Mouse (Mus musculus) midbrain, embryonic 16.5 days (tissue): ENCODE results near the gene Vwce. TPM values are rescaled to one million over a fixed set of nuclear protein-coding genes. Genes with fewer than 3 reads are reported as not detected.

Experiments used
- ATAC-seq: fragments of 200-750 bp; cut with Nextera tagmentation; 2 replicates; pipeline ENCODE4 v1.8.0; 2017; ENCODE audit warnings: moderate TSS enrichment
- H3K27ac ChIP-seq: fragments of 300-500 bp; sonication (generic); 2 replicates; pipeline ENCODE4 v1.5.1; 2014; ENCODE audit warnings: mild to moderate bottlenecking, low read length, mixed read lengths
- H3K27me3 ChIP-seq: fragments of 300-500 bp; sonication (generic); 2 replicates; pipeline ENCODE4 v1.6.1; 2014; ENCODE audit warnings: low read depth, low read length, mixed read lengths; ENCODE audit not compliant: control insufficient read depth, insufficient read depth
- H3K36me3 ChIP-seq: fragments of 300-500 bp; sonication (generic); 2 replicates; pipeline ENCODE4 v1.6.1; 2014; ENCODE audit warnings: mild to moderate bottlenecking, low read length, moderate library complexity, mixed read lengths; ENCODE audit not compliant: control insufficient read depth, insufficient read depth
- H3K4me1 ChIP-seq: fragments of 300-500 bp; sonication (generic); 2 replicates; pipeline ENCODE4 v1.6.1; 2014; ENCODE audit warnings: mild to moderate bottlenecking, low read length, mixed read lengths; ENCODE audit not compliant: control insufficient read depth, insufficient read depth
- H3K4me2 ChIP-seq: fragments of 300-500 bp; sonication (generic); 2 replicates; pipeline ENCODE4 v1.6.1; 2014; ENCODE audit warnings: mild to moderate bottlenecking, low read length, mixed read lengths
- H3K4me3 ChIP-seq: fragments of 300-500 bp; sonication (generic); 2 replicates; pipeline ENCODE4 v1.5.1; 2014; ENCODE audit warnings: low read depth, mild to moderate bottlenecking, low read length, moderate library complexity, mixed read lengths
- H3K9ac ChIP-seq: fragments of 300-500 bp; sonication (generic); 2 replicates; pipeline ENCODE4 v1.6.1; 2014; ENCODE audit warnings: low read depth, low read length, mixed read lengths
- H3K9me3 ChIP-seq: fragments of 300-500 bp; sonication (generic); replicated peaks from 2 replicates; pipeline ENCODE4 v1.6.1; 2014; ENCODE audit warnings: mild to moderate bottlenecking, low read length, mixed read lengths; ENCODE audit not compliant: control insufficient read depth, poor library complexity, severe bottlenecking
- WGBS: fragments of 180-500 bp; shearing (Covaris S2); extraction: QIAGEN DNeasy Blood & Tissue Kit; methylation state at CpG from one replicate; pipeline ENCODE4 v1.1.7; 2014; 5-methylcytosine and 5-hydroxymethylcytosine counted together
- polyA plus RNA-seq: library from polyadenylated mRNA; unstranded; fragments of >200 nt; fragmentation: Nextera tagmentation; extraction: Ambion mirVana; gene quantifications from 2 replicates; pipeline ENCODE4 v1.2.1, GENCODE M21; 2015

Vwce gene
- polyA plus RNA-seq, 1 experiment from 2014 or later: 2.0 TPM

DNA sequence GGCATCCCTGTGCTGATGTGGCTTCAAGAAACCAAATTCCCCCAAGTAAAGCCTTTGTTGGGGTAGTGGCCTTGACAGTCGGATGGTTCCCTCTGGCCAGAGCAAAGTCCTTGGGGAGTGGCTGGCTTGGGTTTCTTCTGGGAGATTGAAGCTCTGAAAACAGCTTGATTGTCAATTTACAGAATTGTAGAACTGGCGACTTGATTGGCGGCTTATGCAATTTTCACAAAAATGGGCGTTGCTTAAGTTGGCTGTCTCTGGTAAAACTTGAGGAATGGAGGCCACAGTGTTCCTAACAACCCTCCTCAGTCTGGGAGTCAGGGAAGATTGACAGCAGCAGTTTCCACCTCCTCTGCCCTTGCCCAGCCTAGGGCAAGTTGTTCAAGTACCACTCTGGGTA lies 58.3 kb downstream of the Vwce start:
- ATAC-seq: no peak
- peaks cover 56% of the 10 kb centered on the region for H3K4me1 ChIP-seq
- H3K9me3 ChIP-seq: no peaks in the 10 kb centered on the region
- no peaks in the 10 kb centered on the region for H3K36me3 ChIP-seq
- H3K4me3 ChIP-seq: no peak overlapping the region
- H3K27ac ChIP-seq: no peak overlapping the region
- WGBS: 92% methylated on average over 4 of the region's 4 CpGs
- no peaks in the 10 kb centered on the region for H3K27me3 ChIP-seq
- H3K9ac ChIP-seq: no peak overlapping the region
- H3K4me2 ChIP-seq: no peak overlapping the region

DNA sequence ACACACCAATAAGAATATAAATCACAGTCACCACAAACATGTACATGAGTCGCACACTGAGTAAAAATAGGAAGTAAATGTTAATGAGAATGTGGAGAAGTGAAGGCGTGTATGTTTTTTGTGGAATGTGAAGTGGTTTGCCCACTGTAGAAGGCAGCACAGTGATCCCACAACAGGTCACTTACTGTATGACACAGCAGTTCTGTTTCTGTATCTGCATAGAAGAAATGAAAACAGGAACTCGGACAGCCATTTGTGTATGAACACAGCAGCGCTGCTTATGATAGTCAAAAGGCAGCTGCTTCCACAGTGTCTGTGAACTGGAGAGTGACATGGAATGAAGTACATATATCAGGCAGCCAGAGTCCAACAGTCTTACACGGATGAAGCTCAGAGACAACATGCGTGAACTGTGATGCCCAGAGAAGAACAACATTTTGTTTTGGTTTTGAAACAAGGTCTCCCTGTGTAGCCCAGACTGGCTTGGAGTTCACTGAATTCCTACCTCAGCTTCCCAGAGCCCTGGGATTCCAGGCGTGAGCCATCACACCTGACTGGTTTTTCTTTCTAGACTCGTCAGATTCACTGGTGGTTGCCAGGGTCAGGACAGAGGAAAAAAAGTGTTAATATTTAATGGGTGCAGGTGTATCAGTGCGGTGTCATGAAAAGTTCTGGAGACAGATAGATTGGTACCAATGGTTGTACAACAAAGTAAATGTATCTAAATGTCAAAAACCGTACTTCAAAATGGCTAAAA lies 60.1 kb downstream of the Vwce start:
- H3K4me1 ChIP-seq: peaks cover 64% of the 10 kb centered on the region
- WGBS: 87% methylated on average over 10 of the region's 10 CpGs
- ATAC-seq: no peak
- H3K9me3 ChIP-seq: no peaks in the 10 kb centered on the region
- no peak overlapping the region for H3K9ac ChIP-seq
- H3K4me2 ChIP-seq: no peak overlapping the region
- no peaks in the 10 kb centered on the region for H3K36me3 ChIP-seq
- H3K27me3 ChIP-seq: no peaks in the 10 kb centered on the region
- no peak overlapping the region for H3K27ac ChIP-seq
- H3K4me3 ChIP-seq: no peak overlapping the region

DNA sequence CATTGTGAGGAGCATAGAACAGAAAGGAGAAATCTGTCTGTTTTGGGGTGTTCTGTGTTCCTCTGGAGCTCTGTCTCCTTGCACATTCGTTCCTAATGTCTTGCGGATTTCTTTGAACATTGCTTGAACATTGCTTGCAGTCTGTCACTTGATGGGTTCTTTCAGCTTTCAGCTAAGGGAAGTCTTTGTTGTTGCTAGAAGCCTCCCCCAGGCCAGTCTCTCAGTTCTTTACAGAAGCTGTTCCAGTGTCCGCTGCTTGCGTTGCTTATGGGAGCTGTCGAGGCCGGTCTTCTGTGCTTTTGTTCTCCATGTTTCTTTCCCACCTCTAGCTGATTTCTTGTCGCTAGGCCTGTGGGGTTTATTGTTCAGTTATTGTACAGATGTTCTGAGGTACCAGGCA lies 61.8 kb downstream of the Vwce start:
- no peak for ATAC-seq
- no peaks in the 10 kb centered on the region for H3K36me3 ChIP-seq
- peaks cover 62% of the 10 kb centered on the region for H3K4me1 ChIP-seq
- no peak overlapping the region for H3K9ac ChIP-seq
- peak overlapping the region; percentile 31 for H3K27ac ChIP-seq
- H3K9me3 ChIP-seq: no peaks in the 10 kb centered on the region
- no peak overlapping the region for H3K4me3 ChIP-seq
- no peaks in the 10 kb centered on the region for H3K27me3 ChIP-seq
- H3K4me2 ChIP-seq: no peak overlapping the region; the same call in 1 of the 2 replicates
- WGBS: 14% methylated on average over 7 of the region's 7 CpGs

DNA sequence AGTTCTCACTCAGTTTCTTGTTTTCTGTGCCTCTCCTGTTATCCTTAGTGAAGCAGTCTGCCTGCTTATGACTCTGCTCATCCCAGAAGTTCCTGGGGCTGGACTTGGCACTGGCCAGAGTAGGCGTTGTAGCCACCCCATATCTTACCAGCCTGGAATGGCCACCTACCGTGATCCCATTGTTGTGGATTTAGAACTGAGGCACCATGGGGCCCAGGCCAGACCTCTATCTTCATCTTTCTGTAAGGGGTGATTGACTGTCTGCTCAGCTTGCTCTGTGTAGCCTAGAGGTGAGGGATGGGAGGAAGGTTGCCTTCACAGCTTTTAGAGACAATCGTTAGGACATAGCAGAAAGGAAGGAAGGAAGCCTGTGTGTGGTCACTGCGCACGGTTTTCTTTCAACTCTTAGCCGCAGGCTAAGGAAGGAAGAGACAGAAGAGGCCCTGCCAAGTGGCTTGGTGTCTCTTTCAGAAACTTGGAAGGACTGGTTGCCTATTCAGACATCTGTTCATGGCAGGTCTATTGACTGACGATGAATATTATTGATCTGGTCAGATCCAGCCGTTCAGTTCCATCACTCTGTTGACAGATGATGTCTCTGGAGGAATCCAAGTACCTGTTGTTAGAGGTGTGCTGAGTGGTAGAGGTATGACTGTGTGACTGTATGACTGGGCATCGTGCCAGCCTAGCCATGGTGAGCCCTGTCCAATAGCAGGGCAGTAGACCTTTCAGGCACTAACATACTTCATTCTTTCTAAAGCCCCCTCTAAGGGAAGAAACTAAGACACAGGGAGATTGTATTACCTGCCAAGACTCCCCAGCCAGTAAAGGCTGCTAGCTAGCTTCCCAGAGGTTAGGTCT lies 64.3 kb downstream of the Vwce start:
- Histone ChIP-seq H3K4me3 (no peak overlapping the region), H3K9ac (no peak overlapping the region), H3K9me3 (no peaks in the 10 kb centered on the region), H3K4me1 (peaks cover 57% of the 10 kb centered on the region), H3K27me3 (no peaks in the 10 kb centered on the region), H3K27ac (peak overlapping the region; percentile 50), H3K4me2 (no peak overlapping the region), H3K36me3 (no peaks in the 10 kb centered on the region)
- WGBS: 68% methylated on average over 9 of the region's 9 CpGs
- no peak for ATAC-seq

DNA sequence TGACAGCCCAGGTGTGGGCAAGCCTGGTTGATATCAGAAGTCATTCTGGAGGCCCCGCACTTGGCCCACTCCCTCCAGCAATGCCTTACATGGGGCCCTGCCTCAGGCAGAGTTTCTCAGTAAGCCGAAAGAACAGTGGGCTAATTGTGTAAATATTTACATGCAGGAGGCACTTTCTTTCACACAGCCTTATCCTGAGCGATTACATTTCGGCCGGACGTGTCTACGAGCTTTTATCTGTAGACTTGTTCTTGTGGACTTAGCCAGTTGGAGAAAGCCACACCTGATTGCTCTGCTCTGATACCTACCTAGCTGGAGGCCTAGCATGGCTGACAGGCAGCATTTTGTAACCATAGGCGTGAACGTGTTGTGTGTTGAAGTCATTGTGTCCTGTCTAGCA lies 65.8 kb downstream of the Vwce start:
- no peak overlapping the region for H3K4me2 ChIP-seq
- no peak overlapping the region for H3K4me3 ChIP-seq
- WGBS: 56% methylated on average over 9 of the region's 9 CpGs
- no peak; the same call in 1 of the 2 replicates for ATAC-seq
- peak overlapping the region; percentile 17; the same call in 1 of the 2 replicates for H3K27ac ChIP-seq
- H3K27me3 ChIP-seq: no peaks in the 10 kb centered on the region
- H3K36me3 ChIP-seq: no peaks in the 10 kb centered on the region
- no peak overlapping the region for H3K9ac ChIP-seq
- no peaks in the 10 kb centered on the region for H3K9me3 ChIP-seq
- peaks cover 57% of the 10 kb centered on the region for H3K4me1 ChIP-seq

DNA sequence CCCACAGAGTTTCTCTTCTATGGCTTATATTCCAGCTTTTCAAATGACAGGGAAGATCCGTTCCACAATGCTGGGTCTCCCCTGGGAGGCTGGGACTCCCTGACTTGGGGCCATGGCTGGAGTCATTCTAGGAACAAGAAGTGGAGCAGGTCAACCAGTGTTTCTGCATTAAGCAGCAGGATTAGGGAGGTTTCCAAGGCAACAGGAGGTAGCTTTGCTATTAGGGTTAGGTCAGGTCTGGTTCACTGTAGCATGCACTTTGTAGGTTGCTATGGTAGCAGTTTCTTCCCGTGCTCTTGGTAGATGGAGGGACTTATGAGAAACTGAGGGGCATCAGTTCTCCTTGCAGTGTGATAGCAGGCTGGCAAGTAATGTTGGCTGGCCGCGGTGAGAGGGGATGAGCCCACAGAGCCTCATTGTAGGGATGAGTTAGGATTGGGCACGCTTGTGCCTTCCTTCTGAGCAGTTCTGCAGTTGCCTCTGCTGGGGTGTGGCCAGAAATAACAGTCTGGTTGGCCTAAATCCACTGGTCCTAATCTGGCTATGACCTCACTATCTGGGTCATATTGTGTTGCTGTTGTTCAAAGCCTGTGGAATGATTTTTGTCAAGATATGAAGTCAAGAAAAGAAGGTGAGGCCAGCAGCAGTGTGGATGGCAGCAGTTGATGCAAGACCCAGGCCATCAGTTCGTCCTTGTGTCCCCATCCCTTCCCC lies 67.2 kb downstream of the Vwce start:
- H3K36me3 ChIP-seq: no peaks in the 10 kb centered on the region
- no peak overlapping the region for H3K27ac ChIP-seq
- H3K27me3 ChIP-seq: no peaks in the 10 kb centered on the region
- peaks cover 48% of the 10 kb centered on the region for H3K4me1 ChIP-seq
- 31% methylated on average over 6 of the region's 6 CpGs for WGBS
- H3K4me2 ChIP-seq: no peak overlapping the region
- no peak overlapping the region for H3K9ac ChIP-seq
- ATAC-seq: no peak
- H3K9me3 ChIP-seq: no peaks in the 10 kb centered on the region
- H3K4me3 ChIP-seq: no peak overlapping the region

DNA sequence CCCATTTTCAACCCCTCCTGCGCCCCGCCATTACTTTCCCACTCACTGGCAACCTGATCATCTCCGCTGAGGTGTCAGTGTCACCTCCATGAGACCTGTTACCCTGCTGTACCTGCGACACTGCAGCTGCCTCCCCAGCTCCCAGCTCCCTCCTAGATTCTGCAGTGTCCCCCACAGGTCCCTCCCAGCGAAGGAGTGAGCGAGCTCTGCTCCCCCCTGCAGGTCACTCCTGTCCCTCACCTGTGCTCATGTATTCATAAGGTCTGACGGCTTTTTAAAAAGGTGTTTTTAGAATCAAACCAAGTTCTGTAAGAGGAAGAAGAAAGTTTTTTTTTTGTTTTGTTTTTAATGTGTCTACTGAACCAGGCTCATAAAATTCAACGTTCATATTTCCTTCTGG lies 68.1 kb downstream of the Vwce start:
- Histone ChIP-seq H3K9me3 (no peaks in the 10 kb centered on the region), H3K9ac (no peak overlapping the region), H3K27me3 (no peaks in the 10 kb centered on the region), H3K36me3 (no peaks in the 10 kb centered on the region), H3K27ac (no peak overlapping the region), H3K4me2 (no peak overlapping the region), H3K4me1 (peaks cover 39% of the 10 kb centered on the region), H3K4me3 (no peak overlapping the region)
- WGBS: 86% methylated on average over 8 of the region's 8 CpGs
- no peak for ATAC-seq

DNA sequence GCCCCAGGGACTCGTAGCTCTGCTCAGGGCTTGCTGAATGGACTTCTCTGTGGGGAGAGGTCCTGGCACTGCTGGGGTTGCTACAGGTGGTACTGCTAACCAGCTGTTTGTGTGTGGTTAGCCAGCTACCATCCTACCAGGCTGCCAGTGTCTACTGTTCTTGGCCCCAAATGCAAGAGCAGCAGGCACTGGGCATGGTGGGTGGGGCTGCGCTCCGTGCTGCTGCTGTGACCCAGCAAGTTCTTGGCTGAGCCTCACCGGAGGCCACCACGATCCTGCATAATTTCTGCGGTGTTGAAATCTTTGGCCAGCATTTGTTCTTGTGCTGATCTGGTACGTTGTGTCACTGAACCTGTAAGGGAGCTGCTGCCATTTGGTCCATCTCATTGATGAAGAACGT lies 69.5 kb downstream of the Vwce start:
- H3K27ac ChIP-seq: no peak overlapping the region
- H3K9me3 ChIP-seq: no peaks in the 10 kb centered on the region
- H3K27me3 ChIP-seq: no peaks in the 10 kb centered on the region
- no peak overlapping the region for H3K4me2 ChIP-seq
- H3K4me3 ChIP-seq: no peak overlapping the region
- ATAC-seq: no peak
- no peak overlapping the region for H3K9ac ChIP-seq
- 88% methylated on average over 8 of the region's 8 CpGs for WGBS
- peaks cover 2% of the 10 kb centered on the region; the same call in 1 of the 2 replicates for H3K36me3 ChIP-seq
- H3K4me1 ChIP-seq: peaks cover 28% of the 10 kb centered on the region
